Mouse (Mus musculus) kidney, adult 8-10 months (tissue): ENCODE data around the gene Spink8.
"Not testable (repeated sequence)": the region's sequence is repeated elsewhere in the genome, so short reads cannot be mapped to it uniquely, and the experiment has no call there.

Source experiments
- DNase-seq, 2 experiments: peaks; one replicate each; pipeline ENCODE4 v3.0.0; 2022

The Spink8 gene

GRCm38 (mm10) chr9:109811980-109812379 is at the start of gene Spink8:
TSS of gene Spink8 (plus strand) at chr9:109812280.
- no peak for DNase-seq

GRCm38 (mm10) chr9:109766841-109767240 is 45.2 kb upstream of the Spink8 start:
- not testable (repeated sequence) for DNase-seq

GRCm38 (mm10) chr9:109790570-109790969 is 21.5 kb upstream of the Spink8 start, which contains the start of gene Fbxw27:
TSS of gene Fbxw27 (minus strand) at chr9:109790670.
- DNase-seq = not testable (repeated sequence)

- DNase-seq = no peak
Measured at GRCm38 (mm10) chr9:109795221-109795620, 16.9 kb upstream of the Spink8 start.

GRCm38 (mm10) chr9:109795811-109796210 is 16.3 kb upstream of the Spink8 start:
- DNase-seq = no peak

GRCm38 (mm10) chr9:109798051-109798450 is 14.0 kb upstream of the Spink8 start:
- peak; percentile 5 to 26 for DNase-seq

- DNase-seq = peak; percentile 4 to 18
Measured at GRCm38 (mm10) chr9:109805596-109805995, 6.5 kb upstream of the Spink8 start.

GRCm38 (mm10) chr9:109806260-109806659 is 5.8 kb upstream of the Spink8 start:
- DNase-seq = no peak

GRCm38 (mm10) chr9:109806695-109807293 is 5.3 kb upstream of the Spink8 start:
- no peak for DNase-seq

- DNase-seq = no peak
Measured at GRCm38 (mm10) chr9:109807898-109808297, 4.2 kb upstream of the Spink8 start.

- DNase-seq = no peak
Measured at GRCm38 (mm10) chr9:109813424-109813823, 1.3 kb downstream of the Spink8 start.

- no peak for DNase-seq
Measured at GRCm38 (mm10) chr9:109816341-109816740, 4.3 kb downstream of the Spink8 start.

- no peak for DNase-seq
Measured at GRCm38 (mm10) chr9:109825739-109826138, 13.7 kb downstream of the Spink8 start.

- no peak for DNase-seq
Measured at GRCm38 (mm10) chr9:109826181-109826580, 14.1 kb downstream of the Spink8 start.

- peak; percentile 75 to 88 for DNase-seq
Measured at GRCm38 (mm10) chr9:109832391-109833087, 20.5 kb downstream of the Spink8 start, which contains the start of gene Nme6. TSS of gene Nme6 (plus strand) at chr9:109832749.

- no peak for DNase-seq
Measured at GRCm38 (mm10) chr9:109833088-109833412, 21.0 kb downstream of the Spink8 start.

- DNase-seq = no peak
Measured at GRCm38 (mm10) chr9:109849312-109849758, 37.3 kb downstream of the Spink8 start, which contains the start of gene Camp. TSS of gene Camp (minus strand) at chr9:109849617.

- no peak for DNase-seq
Measured at GRCm38 (mm10) chr9:109850099-109850498, 38.0 kb downstream of the Spink8 start.

- no peak for DNase-seq
Measured at GRCm38 (mm10) chr9:109854341-109854740, 42.3 kb downstream of the Spink8 start.

GRCm38 (mm10) chr9:109855947-109856346 is 43.9 kb downstream of the Spink8 start:
- DNase-seq = no peak

- peak; percentile 40 to 78 for DNase-seq
Measured at GRCm38 (mm10) chr9:109862397-109863044, 50.4 kb downstream of the Spink8 start.

GRCm38 (mm10) chr9:109863085-109863484 is 51.0 kb downstream of the Spink8 start:
- DNase-seq = no peak

GRCm38 (mm10) chr9:109866218-109866617 is 54.1 kb downstream of the Spink8 start:
- DNase-seq = no peak
